Mouse (Mus musculus) WW6 (cell line): ENCODE results near the gene Ric3.

Source experiments
- DNase-seq: peaks from one replicate; pipeline ENCODE4 v3.0.0-alpha.2; 2013; ENCODE audit warnings: low read depth, low spot score

Ric3 gene

DNA sequence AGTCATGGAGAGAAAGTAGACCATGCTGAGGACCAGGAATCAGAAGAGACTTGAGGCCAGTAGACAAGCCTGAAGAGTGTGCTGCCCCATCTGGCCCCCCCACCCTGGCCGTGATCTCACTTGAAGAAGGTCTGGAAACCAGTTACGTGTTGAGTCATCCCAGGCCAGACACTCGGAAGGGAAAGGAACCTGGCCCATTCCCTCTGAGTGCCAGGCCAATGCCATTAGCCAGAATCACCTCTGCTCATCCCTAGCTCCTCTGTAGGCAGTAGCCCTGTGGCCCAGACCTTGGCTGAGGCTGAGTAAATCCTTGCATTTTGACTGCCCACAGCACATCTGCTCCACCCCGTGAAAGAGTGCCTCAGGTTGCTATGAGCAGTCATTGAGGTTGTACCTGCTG, 81.2 kb downstream of the Ric3 start:
- no peak for DNase-seq

DNA sequence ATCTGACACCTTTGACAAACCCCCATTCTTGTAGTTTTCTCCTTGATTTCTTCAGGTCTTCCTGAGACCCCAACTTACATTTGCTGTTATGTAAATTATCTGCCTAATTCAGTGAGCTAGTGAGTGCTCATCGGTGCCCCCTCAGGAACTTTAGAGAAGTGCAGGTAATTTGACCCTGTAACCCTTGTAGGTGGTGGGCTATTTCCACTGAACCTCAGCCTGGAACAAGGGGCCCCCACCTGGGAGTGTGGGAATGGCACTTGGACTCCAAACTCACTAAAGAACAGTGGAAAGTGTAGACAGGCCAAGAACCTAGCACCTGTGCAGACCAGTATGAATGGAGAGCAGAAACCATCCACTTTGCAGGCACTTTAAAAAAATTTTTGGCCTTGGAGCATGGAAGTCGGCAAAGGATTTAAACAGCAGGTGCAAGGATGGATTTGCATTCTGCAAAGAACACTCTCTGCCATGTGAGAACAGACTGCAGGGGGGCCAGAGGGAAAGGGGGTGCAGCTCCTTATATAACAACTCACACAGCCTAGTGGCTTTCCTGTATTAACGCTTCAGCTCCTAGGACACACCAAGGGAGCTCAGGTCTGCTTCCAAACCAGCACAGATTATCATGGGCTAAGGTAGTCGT, 82.7 kb downstream of the Ric3 start:
- no peak for DNase-seq

DNA sequence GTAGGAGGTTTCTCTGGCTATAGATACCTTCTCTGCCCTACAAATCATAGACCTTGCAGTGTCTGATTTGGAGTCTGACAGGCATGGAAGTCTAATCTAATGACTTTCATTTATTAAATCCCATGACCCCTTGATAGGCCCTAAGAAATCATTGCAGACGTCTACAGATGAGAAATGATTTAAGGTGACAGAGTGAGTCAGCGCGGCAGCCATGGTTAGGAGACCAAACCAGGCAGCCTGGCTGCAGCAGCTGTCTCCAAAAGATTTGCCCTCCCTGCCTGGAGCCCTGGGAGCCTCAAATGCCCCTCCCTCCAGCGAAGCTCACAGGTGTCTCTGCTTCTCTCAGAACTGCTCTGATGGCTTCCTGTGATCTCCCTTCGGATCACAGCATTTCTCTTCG, 87.0 kb downstream of the Ric3 start:
- DNase-seq, result no peak

DNA sequence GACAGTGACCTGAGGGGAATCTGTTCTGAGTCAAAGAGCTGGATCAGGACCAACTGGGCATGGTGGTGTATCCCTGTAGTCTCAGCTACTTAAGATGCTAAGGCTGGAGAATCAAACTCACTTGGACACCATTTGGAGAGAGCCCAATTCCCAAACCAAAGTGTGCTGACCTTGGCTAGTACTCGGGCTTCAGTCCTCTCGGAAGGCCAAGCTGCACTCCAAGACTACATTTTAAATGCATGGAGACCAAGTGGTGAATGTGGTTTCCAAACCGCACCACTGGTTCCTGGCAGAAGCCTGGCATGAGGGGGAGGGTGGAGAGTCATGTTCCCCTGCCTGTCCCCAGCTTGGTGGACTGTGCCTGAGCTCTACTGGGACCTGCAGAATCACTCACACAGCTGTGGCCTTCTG, 89.2 kb downstream of the Ric3 start:
- no peak for DNase-seq

DNA sequence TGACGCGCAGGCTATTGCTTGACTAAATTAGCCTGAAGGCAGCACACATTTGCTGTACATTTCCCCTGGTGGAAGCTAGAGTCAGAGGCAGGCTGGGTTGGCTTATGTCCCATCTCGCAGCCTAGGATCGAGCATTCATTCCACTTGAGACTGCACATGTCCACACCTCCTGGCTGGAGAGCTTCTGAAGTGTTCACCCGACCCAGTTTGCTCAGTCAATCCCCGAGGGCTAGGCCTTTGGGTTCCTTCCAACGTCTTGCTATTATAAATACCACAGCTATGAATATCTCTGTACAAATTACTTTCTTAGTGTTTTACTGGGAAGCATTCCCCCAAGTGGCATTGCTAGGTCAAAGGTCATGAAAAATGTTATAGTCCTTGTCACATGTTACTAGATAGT, 89.9 kb downstream of the Ric3 start:
- no peak for DNase-seq

DNA sequence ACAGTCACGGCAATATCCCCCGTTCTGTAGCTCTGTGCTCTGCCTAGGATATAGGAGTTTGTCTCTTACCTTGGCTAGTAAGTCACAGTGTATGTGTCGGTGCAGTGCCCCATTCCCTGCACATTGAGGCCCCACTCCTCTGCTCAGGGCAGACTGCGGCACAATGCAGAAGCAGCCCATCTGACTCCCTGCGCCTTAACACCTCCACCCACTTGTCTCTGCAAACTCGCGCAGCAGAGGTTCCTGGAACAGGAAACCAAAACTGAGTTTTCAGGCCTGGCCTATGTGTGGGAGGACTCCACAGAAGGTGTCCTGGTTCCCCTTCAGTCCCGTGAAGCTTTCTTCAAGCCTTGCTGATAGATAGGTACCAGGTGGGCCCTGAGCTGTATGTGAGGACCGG, 91.9 kb downstream of the Ric3 start:
- DNase-seq, result no peak

DNA sequence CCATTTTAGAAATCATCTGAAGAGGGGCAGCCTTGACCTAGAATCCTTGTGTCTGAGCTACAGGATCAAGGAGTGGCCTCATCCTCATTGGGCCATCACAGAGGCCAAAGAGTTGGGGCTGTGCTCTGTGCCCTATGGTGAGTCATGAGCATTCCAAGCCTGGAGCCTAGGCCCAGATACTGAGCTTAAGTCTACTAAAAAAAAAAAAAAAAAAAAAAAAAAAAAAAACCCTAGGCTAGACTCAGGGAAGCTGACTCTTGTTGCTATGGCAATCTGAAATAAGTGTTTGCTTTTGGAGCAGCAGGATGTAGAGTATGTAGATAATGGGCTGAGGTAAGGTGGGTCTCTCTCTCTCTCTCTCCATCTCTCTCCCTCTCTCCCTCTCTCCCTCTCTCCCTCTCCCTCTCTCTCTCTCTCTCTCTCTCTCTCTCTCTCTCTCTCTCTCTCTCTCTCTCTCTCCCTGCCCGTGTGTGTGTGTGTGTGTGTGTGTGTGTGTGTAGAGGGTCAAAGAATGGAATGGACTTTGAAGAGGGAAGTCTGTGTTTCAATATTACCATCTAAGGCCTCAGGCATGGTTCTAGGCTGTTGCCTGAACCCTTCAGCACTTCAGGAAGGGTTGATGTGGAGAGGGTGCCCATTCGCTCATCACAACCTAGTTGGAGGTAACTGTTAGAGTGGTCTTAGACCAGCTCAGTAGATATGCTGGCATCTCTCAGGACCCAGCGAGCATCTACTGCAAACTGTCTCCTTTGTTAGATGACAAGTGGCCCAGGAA, 97.0 kb downstream of the Ric3 start:
- DNase-seq, result no peak
